Mouse (Mus musculus) E14TG2a.4 (cell line): Measurements from ENCODE around the gene Tbc1d17.

Source experiments
- CTCF ChIP-seq: conservative IDR thresholded peaks from 2 replicates; pipeline ENCODE4 v1.5.1; 2014; ENCODE audit warnings: low read length
- NANOG ChIP-seq: IDR thresholded peaks from 2 replicates; pipeline ENCODE4 v1.6.1; 2014; ENCODE audit warnings: borderline replicate concordance, low read length, mixed read lengths

DNA sequence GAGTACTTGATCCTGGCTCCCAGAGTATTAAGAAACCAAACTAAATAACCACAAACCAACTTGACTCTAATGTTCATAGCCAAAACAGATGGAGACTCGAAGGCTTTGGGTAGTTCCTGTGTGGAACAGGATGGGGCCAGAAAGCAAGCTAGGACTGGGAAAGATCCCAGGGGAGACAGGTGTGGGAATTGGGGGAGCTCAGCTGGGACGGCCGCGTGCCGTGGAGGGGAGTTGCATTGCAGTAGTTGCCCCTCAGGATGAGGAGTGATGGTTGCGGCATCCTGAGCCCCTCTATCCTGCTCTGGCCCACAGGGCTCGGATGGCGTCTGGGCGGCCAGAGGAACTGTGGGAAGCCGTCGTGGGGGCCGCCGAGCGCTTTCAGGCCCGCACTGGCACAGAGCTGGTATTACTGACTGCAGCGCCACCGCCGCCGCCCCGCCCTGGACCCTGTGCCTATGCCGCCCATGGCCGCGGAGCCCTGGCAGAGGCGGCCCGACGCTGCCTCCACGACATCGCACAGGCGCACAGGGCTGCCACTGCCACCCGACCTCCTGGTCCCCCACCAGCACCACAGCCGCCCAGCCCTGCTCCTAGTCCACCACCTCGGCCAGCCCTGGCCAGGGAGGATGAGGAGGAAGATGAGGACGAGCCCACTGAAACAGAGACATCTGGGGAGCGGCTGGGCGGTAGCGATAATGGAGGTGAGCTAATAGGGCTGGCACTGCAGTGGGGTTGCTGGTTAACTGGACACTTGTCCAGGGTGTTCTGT is 3.6 kb upstream of the Tbc1d17 start:
- TF ChIP-seq CTCF (no peak), NANOG (no peak)
